Mouse (Mus musculus) erythroblast, embryonic 14.5 days (primary cell): ENCODE data around the gene Plxna1. TPM values are rescaled to one million over a fixed set of nuclear protein-coding genes. Genes with fewer than 3 reads are reported as not detected.

Experiments
- H3K27me3 ChIP-seq: 2 replicates; pipeline ENCODE4 v1.6.1; 2012; ENCODE audit warnings: inconsistent platforms; ENCODE audit not compliant: control insufficient read depth
- H3K36me3 ChIP-seq: 2 replicates; pipeline ENCODE4 v1.6.1; 2012; ENCODE audit warnings: mild to moderate bottlenecking, inconsistent platforms; ENCODE audit not compliant: control insufficient read depth
- H3K4me1 ChIP-seq: 2 replicates; pipeline ENCODE4 v1.6.1; 2012; ENCODE audit warnings: inconsistent platforms; ENCODE audit not compliant: control insufficient read depth
- H3K4me3 ChIP-seq: replicated peaks from 2 replicates; pipeline ENCODE3; 2012; ENCODE audit warnings: moderate library complexity, mild to moderate bottlenecking, inconsistent platforms
- H3K9me3 ChIP-seq: 2 replicates; pipeline ENCODE4 v1.6.1; 2012; ENCODE audit warnings: low read length, inconsistent platforms, mixed read lengths; ENCODE audit not compliant: control insufficient read depth
- GATA1 ChIP-seq: IDR thresholded peaks from 2 replicates; pipeline ENCODE4 v1.6.1; 2012; ENCODE audit warnings: low read length, inconsistent platforms, mixed read lengths
- TAL1 ChIP-seq: IDR thresholded peaks from 3 replicates; pipeline ENCODE4 v1.6.1; 2012; ENCODE audit warnings: low read length, inconsistent platforms, mixed read lengths
- polyA plus RNA-seq: library from polyadenylated mRNA; stranded (reverse); fragments of >175 nt; gene quantifications from 2 replicates; pipeline ENCODE4 v1.2.3, GENCODE M21; 2012

The Plxna1 gene
- polyA plus RNA-seq, 1 experiment: 0.04 TPM

GRCm38 (mm10) chr6:89364342-89364741 lies 1.9 kb upstream of the Plxna1 start:
- no peaks in the 10 kb centered on the region for H3K9me3 ChIP-seq
- no peaks in the 10 kb centered on the region for H3K36me3 ChIP-seq
- H3K4me3 ChIP-seq: no peak overlapping the region
- H3K27me3 ChIP-seq: peaks cover 26% of the 10 kb centered on the region
- TF ChIP-seq GATA1: no peak
- TF ChIP-seq TAL1: no peak
- H3K4me1 ChIP-seq: peaks cover 36% of the 10 kb centered on the region

GRCm38 (mm10) chr6:89363107-89363451 lies 659 bp upstream of the Plxna1 start:
- H3K9me3 ChIP-seq: no peaks in the 10 kb centered on the region
- TF ChIP-seq TAL1: no peak
- no peak for TF ChIP-seq GATA1
- peaks cover 26% of the 10 kb centered on the region for H3K27me3 ChIP-seq
- H3K4me1 ChIP-seq: peaks cover 48% of the 10 kb centered on the region
- no peaks in the 10 kb centered on the region for H3K36me3 ChIP-seq
- peak overlapping the region; percentile 48 for H3K4me3 ChIP-seq

DNA sequence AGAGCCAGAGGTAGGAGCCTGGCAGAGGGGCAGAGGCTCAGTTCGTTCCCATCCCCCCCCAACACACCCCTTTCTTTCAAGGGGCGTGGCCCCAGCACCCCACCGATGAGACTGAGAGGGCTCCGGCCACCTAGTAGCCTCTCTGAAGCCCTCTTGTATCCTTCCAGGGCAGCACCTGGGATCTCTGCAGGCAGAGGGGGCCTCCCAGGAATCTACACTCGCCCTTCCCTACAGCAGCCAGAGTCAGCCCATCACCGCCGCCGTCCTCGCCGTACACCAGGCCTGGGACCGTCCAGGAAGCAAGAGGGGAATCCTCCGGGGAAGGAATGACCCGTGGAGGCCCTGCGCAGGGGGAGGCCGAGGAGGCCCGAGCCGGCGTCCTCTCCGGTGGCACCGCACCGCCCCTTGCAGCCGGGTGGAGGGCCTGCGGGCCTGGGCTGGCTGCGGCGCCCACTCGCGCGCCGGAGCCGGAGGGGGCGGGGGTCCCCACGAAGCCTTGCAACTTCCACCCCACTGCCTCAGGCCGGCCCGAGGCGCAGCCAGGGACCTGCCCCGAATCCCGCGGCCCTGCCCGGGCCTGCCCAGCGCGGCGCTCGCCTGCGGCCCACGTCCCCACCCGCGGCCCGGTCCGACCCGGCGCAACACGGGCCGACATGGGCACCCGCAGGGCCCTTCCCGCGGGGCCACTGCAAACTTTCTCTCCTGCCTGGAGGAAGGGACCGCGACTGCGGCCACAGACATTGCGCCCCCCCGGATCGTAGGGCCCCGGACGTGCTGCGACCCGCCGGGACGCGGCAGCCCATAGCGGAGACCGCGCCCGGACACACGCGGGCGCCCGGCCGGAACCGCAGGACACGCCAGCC lies 771 bp downstream of the Plxna1 start:
- TF ChIP-seq GATA1 (no peak), TAL1 (no peak)
- peaks cover 48% of the 10 kb centered on the region for H3K4me1 ChIP-seq
- H3K9me3 ChIP-seq: no peaks in the 10 kb centered on the region
- peak overlapping the region; percentile 73 for H3K4me3 ChIP-seq
- peaks cover 26% of the 10 kb centered on the region for H3K27me3 ChIP-seq
- H3K36me3 ChIP-seq: peaks cover 8% of the 10 kb centered on the region

DNA sequence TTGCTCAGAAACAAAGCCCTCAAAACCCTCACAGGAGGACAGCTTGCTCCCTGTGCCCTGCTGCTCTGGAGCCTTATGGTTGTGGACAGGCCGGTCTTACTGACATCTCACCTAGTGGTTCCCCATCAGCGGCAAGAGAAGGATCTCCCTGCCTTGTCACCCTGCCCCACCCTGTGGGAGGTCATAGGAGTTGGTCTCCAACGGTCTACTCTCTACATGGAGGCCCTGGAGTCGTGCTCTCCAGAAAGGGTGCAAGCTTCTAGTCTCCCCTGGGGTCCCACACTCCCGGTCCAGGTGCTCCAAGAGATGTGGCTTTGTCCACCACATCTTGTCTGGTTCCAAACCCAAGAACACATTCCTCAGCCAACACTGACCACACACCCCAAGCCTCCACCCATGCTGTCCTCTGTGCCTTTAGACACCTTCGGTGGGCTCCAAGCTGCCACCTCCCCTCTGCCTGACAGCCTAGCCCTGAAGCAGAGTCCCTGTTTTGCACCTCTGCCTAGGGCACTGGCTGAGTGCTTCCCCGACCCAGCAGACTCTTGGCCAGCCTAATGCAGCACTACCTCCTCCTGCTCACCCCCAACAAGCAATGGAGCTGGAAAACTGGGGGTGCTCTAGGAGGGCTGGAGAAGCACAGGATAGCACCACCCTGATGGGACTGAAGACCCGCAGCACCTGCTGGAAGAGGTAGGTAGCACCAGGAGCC lies 1.6 kb downstream of the Plxna1 start:
- no peak for TF ChIP-seq GATA1
- TF ChIP-seq TAL1: no peak
- Histone ChIP-seq H3K36me3 (peaks cover 15% of the 10 kb centered on the region), H3K9me3 (no peaks in the 10 kb centered on the region), H3K4me3 (peak overlapping the region; percentile 73), H3K27me3 (peaks cover 26% of the 10 kb centered on the region), H3K4me1 (peaks cover 48% of the 10 kb centered on the region)

DNA sequence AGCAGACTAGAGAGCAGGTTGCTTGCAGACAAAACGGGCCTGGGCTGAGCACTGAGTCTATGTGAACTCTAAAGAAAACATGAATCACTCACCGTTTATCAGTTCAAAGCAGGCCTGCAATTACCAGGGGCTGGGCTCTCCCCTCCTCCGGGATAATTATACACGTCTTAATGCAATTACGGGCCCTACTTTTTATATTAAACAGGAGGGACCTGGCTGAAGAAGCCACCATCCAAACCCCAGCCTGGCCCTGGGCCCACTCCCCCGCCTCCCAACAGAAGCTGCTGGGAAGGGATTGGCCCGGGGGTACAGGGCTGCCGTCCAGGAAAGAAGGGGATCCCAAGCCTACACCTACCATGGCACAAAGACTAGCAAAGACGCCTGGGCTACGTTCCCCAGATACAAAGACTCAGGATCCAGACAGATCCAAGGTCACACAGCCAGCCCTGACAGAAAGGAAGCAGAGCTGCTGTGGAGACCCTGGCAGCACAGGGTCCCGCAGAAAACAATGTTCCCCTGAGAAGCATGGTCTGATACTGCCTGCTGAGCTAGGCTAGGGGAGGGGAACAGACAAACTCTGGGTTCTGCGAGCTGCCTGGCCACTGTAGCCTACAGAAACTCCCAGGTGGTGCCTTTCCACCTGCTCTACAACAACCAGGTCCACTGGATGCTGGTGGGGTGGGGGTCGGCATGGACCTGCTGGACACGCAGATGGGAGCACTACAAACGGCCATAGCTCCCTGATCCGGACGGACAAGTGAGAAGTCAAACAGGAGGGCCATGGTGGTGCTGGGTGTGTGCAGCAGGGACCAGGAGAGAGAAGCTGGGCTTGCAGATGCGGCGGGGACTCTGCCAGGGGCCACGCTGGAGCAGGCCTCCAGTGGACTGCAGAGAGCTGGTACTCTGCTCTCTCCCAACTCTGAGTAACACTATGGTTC lies 2.4 kb downstream of the Plxna1 start:
- Histone ChIP-seq H3K36me3 (peaks cover 18% of the 10 kb centered on the region), H3K27me3 (peaks cover 26% of the 10 kb centered on the region), H3K9me3 (no peaks in the 10 kb centered on the region), H3K4me3 (peak overlapping the region; percentile 73), H3K4me1 (peaks cover 48% of the 10 kb centered on the region)
- TF ChIP-seq GATA1 (no peak), TAL1 (no peak)

DNA sequence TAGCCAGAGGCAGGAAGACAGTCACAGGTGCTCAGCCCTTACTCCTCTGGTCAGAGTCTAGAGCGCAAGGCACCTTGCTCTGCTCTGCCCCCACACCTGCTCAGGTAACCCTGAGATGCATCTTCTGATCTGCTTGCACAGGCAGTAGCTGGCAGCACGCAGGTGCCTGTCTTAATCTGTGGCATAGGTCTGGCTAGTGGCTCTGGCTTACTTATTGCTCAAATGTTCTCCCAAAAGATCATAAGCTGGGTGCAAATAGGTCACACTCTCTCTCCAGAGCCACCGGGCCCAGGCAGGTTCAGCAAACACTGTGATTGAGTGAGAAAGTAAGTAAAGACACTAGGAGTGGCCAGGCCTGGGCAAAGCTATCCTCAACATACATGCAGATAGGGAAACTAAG lies 3.2 kb downstream of the Plxna1 start:
- no peak for TF ChIP-seq GATA1
- TF ChIP-seq TAL1: no peak
- H3K9me3 ChIP-seq: no peaks in the 10 kb centered on the region
- peaks cover 22% of the 10 kb centered on the region for H3K36me3 ChIP-seq
- H3K4me3 ChIP-seq: no peak overlapping the region
- H3K27me3 ChIP-seq: peaks cover 26% of the 10 kb centered on the region
- H3K4me1 ChIP-seq: peaks cover 48% of the 10 kb centered on the region

DNA sequence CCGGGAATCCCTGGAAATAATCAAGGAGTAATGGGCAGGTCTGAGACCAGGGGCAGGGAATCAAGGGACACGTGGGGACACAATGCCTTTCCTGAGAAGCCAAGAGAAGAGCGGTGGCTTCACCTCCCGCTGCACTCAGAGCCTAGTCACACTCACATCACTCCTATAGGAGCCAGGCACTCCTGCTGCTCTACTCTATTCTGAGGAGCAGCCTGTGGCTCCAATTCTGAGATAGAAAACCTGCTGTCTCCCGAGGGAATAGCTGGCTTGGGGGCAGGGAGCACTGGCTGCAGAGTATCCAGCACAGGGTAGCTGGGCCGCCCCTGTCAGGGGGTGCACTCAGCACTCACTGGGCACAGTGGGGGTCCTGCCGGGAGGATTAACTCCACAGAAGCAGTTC lies 6.8 kb downstream of the Plxna1 start:
- Histone ChIP-seq H3K9me3 (no peaks in the 10 kb centered on the region), H3K36me3 (peaks cover 29% of the 10 kb centered on the region), H3K4me1 (peaks cover 26% of the 10 kb centered on the region), H3K4me3 (no peak overlapping the region), H3K27me3 (no peaks in the 10 kb centered on the region)
- TF ChIP-seq GATA1: no peak
- no peak for TF ChIP-seq TAL1

GRCm38 (mm10) chr6:89354726-89355125 lies 7.7 kb downstream of the Plxna1 start:
- TF ChIP-seq TAL1: no peak
- TF ChIP-seq GATA1: no peak
- peaks cover 35% of the 10 kb centered on the region for H3K36me3 ChIP-seq
- no peak overlapping the region for H3K4me3 ChIP-seq
- no peaks in the 10 kb centered on the region for H3K9me3 ChIP-seq
- H3K4me1 ChIP-seq: peaks cover 19% of the 10 kb centered on the region
- no peaks in the 10 kb centered on the region for H3K27me3 ChIP-seq
